Mouse (Mus musculus): ENCODE results near the gene 1110059E24Rik. TPM values are rescaled to one million over a fixed set of nuclear protein-coding genes. Genes with fewer than 3 reads are reported as not detected.

Gene 1110059E24Rik
- polyA plus RNA-seq, 2 experiments: 6.6 to 13.7 TPM

GRCm38 (mm10) chr19:21626271-21626988 is 26.3 kb downstream of the 1110059E24Rik start:
- H3K36me3 ChIP-seq (replicated peaks; ENCODE audit: control insufficient read depth, insufficient read depth, low read depth): no peaks in the 10 kb centered on the region
- WGBS (ENCODE audit: insufficient replicate concordance): 52% methylated on average over 6 of the region's 6 CpGs
- DNase-seq (ENCODE audit: low read depth in 3 of 3, low spot score in 3 of 3): no peak
- no peak for ATAC-seq (ENCODE audit: insufficient read depth)
- TF ChIP-seq EP300 (IDR thresholded peaks at IDR 0.05; ENCODE audit: low read depth) (no peak), CTCF (IDR thresholded peaks at IDR 0.05; ENCODE audit: low read depth) (no peak)
- no peak overlapping the region for H3K9ac ChIP-seq (replicated peaks)
- peaks cover 0 to 6% of the 10 kb centered on the region in 2 experiments; a peak in 1 of 4 replicates for H3K4me1 ChIP-seq (replicated peaks; ENCODE audit: control insufficient read depth in 2 of 2, insufficient read depth in 2 of 2, low read length in 1 of 2)
- H3K9me3 ChIP-seq (ENCODE audit: control insufficient read depth, low read length): no peaks in the 10 kb centered on the region
- no peak overlapping the region for H3K4me2 ChIP-seq (ENCODE audit: low read depth)
- no peaks in the 10 kb centered on the region for H3K27me3 ChIP-seq (ENCODE audit: control insufficient read depth, insufficient read depth, low read length)
- H3K4me3 ChIP-seq (ENCODE audit: insufficient read depth in 1 of 2, low read depth in 2 of 2, low read length in 2 of 2): no peak overlapping the region
- H3K27ac ChIP-seq: no peak overlapping the region

DNA sequence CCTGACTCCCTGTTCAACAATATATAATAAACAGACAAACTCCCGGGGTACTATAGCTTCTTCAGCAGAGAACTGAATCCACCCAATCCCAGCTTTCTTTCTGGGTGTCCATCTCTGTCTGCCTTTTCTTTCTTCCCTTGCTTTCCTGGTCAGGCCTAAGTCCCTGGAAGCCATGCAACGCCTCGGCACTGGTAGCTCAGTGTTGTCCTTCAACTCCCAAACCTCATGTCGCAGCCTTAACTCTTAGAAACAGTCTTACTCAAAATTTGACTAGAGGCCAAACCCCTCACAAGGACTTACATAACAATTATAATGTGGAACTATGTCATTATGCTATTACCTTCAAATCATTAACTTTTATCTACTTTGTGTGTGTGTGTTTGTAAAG is 28.6 kb downstream of the 1110059E24Rik start:
- H3K27ac ChIP-seq: no peak overlapping the region
- TF ChIP-seq CTCF (IDR thresholded peaks at IDR 0.05; ENCODE audit: low read depth): no peak
- TF ChIP-seq EP300 (IDR thresholded peaks at IDR 0.05; ENCODE audit: low read depth): no peak

DNA sequence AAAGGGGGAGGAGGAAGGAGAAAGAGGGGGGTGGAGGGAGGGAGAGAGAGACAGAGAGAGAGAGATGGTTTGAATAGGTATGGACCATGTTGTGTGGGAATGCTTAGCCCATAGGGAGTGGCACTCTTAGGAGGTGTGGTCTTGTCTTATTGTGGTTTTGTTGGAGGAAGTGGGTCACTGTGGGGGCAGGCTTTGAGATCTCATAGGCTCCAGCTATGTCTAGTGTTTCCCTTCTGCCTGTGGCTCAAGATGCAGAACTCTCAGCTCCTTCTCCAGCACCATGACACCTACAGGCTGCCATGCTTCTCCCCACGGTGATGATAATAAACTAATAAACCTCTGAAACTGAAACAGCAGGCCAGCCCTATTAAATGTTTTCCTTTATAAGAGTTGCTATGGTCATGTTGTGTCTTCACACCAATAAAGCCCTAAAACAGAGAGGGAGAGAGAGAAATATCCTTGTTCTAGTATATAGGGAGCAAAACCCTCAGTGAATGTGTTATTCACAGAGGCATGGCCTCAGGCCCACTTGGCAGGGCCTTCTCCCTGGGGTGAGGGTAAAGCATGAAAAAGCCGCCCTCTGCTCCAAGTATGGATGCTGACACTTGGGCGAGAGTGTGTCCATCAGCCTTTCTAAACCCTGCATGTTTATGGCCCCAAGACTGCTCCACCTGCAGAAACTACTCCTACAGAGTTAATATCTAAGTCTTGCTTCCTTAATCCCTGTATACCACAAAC is 29.2 kb downstream of the 1110059E24Rik start:
- Histone ChIP-seq H3K4me3 (ENCODE audit: insufficient read depth in 1 of 2, low read depth in 2 of 2, low read length in 2 of 2) (no peak overlapping the region), H3K9me3 (ENCODE audit: control insufficient read depth, low read length) (no peaks in the 10 kb centered on the region), H3K4me1 (replicated peaks; ENCODE audit: control insufficient read depth in 2 of 2, insufficient read depth in 2 of 2, low read length in 1 of 2) (peaks cover 0 to 3% of the 10 kb centered on the region in 2 experiments; a peak in 1 of 4 replicates), H3K9ac (replicated peaks) (no peak overlapping the region), H3K36me3 (replicated peaks; ENCODE audit: control insufficient read depth, insufficient read depth, low read depth) (no peaks in the 10 kb centered on the region), H3K27ac (no peak overlapping the region), H3K27me3 (ENCODE audit: control insufficient read depth, insufficient read depth, low read length) (no peaks in the 10 kb centered on the region), H3K4me2 (ENCODE audit: low read depth) (no peak overlapping the region)
- ATAC-seq (ENCODE audit: insufficient read depth) (no peak), DNase-seq (ENCODE audit: low read depth in 3 of 3, low spot score in 3 of 3) (no peak)
- no peak for TF ChIP-seq EP300 (IDR thresholded peaks at IDR 0.05; ENCODE audit: low read depth)
- no peak for TF ChIP-seq CTCF (IDR thresholded peaks at IDR 0.05; ENCODE audit: low read depth)
- WGBS (ENCODE audit: insufficient replicate concordance): 56% methylated on average over 3 of the region's 3 CpGs

More for the DNA sequence above, 28.6 kb downstream of the 1110059E24Rik start:
- H3K4me1 ChIP-seq (replicated peaks; ENCODE audit: control insufficient read depth in 2 of 2, insufficient read depth in 2 of 2, low read length in 1 of 2): peaks cover 0 to 3% of the 10 kb centered on the region in 2 experiments; a peak in 1 of 4 replicates
- DNase-seq (ENCODE audit: low read depth in 3 of 3, low spot score in 3 of 3): no peak
- H3K4me3 ChIP-seq (ENCODE audit: insufficient read depth in 1 of 2, low read depth in 2 of 2, low read length in 2 of 2): no peak overlapping the region
- no peaks in the 10 kb centered on the region for H3K27me3 ChIP-seq (ENCODE audit: control insufficient read depth, insufficient read depth, low read length)
- no peaks in the 10 kb centered on the region for H3K36me3 ChIP-seq (replicated peaks; ENCODE audit: control insufficient read depth, insufficient read depth, low read depth)
- H3K9me3 ChIP-seq (ENCODE audit: control insufficient read depth, low read length): no peaks in the 10 kb centered on the region
- H3K4me2 ChIP-seq (ENCODE audit: low read depth): no peak overlapping the region
- WGBS (ENCODE audit: insufficient replicate concordance): 58% methylated on average over 4 of the region's 4 CpGs
- no peak for ATAC-seq (ENCODE audit: insufficient read depth)
- no peak overlapping the region for H3K9ac ChIP-seq (replicated peaks)

DNA sequence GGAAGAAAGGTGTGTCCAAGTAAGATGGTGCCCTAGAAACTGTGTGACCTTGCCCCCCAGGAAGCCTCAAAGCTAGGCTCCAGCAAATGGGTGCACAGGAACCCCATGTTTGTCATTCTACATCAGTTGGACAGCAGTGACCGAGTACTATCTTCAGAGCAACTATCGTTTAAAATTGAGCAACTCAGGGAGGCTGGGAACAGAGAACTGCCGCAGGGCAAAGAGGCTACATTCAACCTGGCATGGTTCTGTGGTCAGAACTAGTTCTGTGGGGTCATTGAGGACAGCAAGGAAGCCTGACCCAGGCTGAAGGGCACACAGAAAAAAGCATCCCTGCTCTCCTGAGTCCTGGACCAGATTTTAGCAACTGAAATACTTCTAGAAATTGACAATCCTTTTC is 37.0 kb downstream of the 1110059E24Rik start:
- Histone ChIP-seq H3K4me2 (ENCODE audit: low read depth) (no peak overlapping the region), H3K9me3 (ENCODE audit: control insufficient read depth, low read length) (no peaks in the 10 kb centered on the region), H3K36me3 (replicated peaks; ENCODE audit: control insufficient read depth, insufficient read depth, low read depth) (no peaks in the 10 kb centered on the region), H3K27me3 (ENCODE audit: control insufficient read depth, insufficient read depth, low read length) (no peaks in the 10 kb centered on the region), H3K4me1 (replicated peaks; ENCODE audit: control insufficient read depth in 2 of 2, insufficient read depth in 2 of 2, low read length in 1 of 2) (no peaks in the 10 kb centered on the region), H3K4me3 (ENCODE audit: insufficient read depth in 1 of 2, low read depth in 2 of 2, low read length in 2 of 2) (no peak overlapping the region), H3K9ac (replicated peaks) (no peak overlapping the region), H3K27ac (no peak overlapping the region)
- ATAC-seq (ENCODE audit: insufficient read depth): no peak
- WGBS (ENCODE audit: insufficient replicate concordance): 52% methylated on average over 3 of the region's 3 CpGs
- no peak for DNase-seq (ENCODE audit: low read depth in 3 of 3, low spot score in 3 of 3)
- TF ChIP-seq CTCF (IDR thresholded peaks at IDR 0.05; ENCODE audit: low read depth): no peak
- no peak for TF ChIP-seq EP300 (IDR thresholded peaks at IDR 0.05; ENCODE audit: low read depth)

Data from liver, embryonic 14.5 days (tissue).